In the genomic region with DNA sequence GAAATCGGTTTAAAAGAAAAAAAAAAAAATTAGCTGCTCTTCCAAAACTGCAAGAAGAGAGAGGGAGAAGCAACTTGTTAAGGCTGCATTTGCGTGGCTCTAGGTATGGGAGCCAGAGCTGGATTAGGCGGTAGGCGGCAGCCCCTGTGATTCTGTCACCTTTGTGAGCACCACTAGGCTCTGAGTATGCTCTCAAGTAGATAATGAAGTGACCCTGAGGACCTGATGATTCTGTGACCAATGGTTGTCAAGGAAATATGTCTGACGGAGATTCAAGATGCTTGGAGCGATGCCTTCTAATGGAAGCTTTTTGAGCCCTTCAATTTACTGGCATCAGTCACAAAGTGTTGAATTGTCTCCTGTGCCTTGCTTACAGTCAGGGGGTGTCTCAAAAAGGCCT, we compare ENCODE assay signal across 9 mouse cellular contexts.
DNase-seq lines count a peak whose midpoint lies in the region; ATAC-seq and TF ChIP-seq lines count a peak whose summit lies in the region.
"Had no signal": no experiment of that assay in that cellular context is flagged by ENCODE, and none has a peak within 500 bp of the region (broad histone marks: within the 10 kb centered on the region; RNA-seq: fewer than 3 reads in every experiment).

No protein-coding gene starts in this region.

- no peak overlapping the region for H3K9ac ChIP-seq in kidney, postnatal 0 days (ENCODE audit: low read depth, low read length)
- H3K9ac ChIP-seq in forebrain, embryonic 11.5 days (ENCODE audit: low read length) = peak overlapping the region; percentile 99
- H3K9ac ChIP-seq in intestine, embryonic 16.5 days (ENCODE audit: low read depth, low read length) = 0 out of 2 replicates have a peak overlapping the region, but pooled peaks have one; percentile 30
- H3K9ac ChIP-seq in neural tube, embryonic 15.5 days (replicated peaks) = peak overlapping the region; percentile 92

- 74% methylated on average over 6 of the region's 6 CpGs for WGBS in kidney, postnatal 0 days
- 8% methylated on average over 6 of the region's 6 CpGs for WGBS in forebrain, embryonic 11.5 days
- WGBS in intestine, embryonic 16.5 days = 51% methylated on average over 6 of the region's 6 CpGs
- WGBS in neural tube, embryonic 15.5 days = 20% methylated on average over 6 of the region's 6 CpGs

- no peak overlapping the region for H3K27ac ChIP-seq in kidney, postnatal 0 days
- H3K27ac ChIP-seq in forebrain, embryonic 11.5 days (ENCODE audit: low read depth, low read length) = no peak overlapping the region
- H3K27ac ChIP-seq in intestine, embryonic 16.5 days (ENCODE audit: low read length) = no peak overlapping the region
- H3K27ac ChIP-seq in neural tube, embryonic 15.5 days (replicated peaks) = peak overlapping the region; percentile 98

- no peak for ATAC-seq in kidney, postnatal 0 days (replicated peaks; ENCODE audit: low FRiP score, low read depth)
- ATAC-seq in forebrain, embryonic 11.5 days (replicated peaks; ENCODE audit: low FRiP score) = no peak
- ATAC-seq in intestine, embryonic 16.5 days = no peak
- no peak for ATAC-seq in neural tube, embryonic 15.5 days (ENCODE audit: low FRiP score)
- no peak for ATAC-seq in megakaryocyte progenitor cell, adult 5-6 weeks (replicated peaks; ENCODE audit: poor library complexity)

- H3K9me3 ChIP-seq in kidney, postnatal 0 days (replicated peaks; ENCODE audit: low read length) = no peaks in the 10 kb centered on the region
- H3K9me3 ChIP-seq in forebrain, embryonic 11.5 days (ENCODE audit: control insufficient read depth, low read length) = no peaks in the 10 kb centered on the region
- H3K9me3 ChIP-seq in intestine, embryonic 16.5 days (ENCODE audit: control insufficient read depth, low read length) = no peaks in the 10 kb centered on the region
- no peaks in the 10 kb centered on the region for H3K9me3 ChIP-seq in neural tube, embryonic 15.5 days (replicated peaks)

- no peaks in the 10 kb centered on the region for H3K36me3 ChIP-seq in kidney, postnatal 0 days (ENCODE audit: insufficient read depth, low read length)
- no peaks in the 10 kb centered on the region; the same call in 1 of the 2 replicates for H3K36me3 ChIP-seq in forebrain, embryonic 11.5 days (ENCODE audit: control insufficient read depth, insufficient read depth, low read length)
- H3K36me3 ChIP-seq in intestine, embryonic 16.5 days (ENCODE audit: control insufficient read depth, insufficient read depth, low read length) = no peaks in the 10 kb centered on the region
- no peaks in the 10 kb centered on the region for H3K36me3 ChIP-seq in neural tube, embryonic 15.5 days
- H3K36me3 ChIP-seq: G1E had no signal

- peak overlapping the region; percentile 98 for H3K4me2 ChIP-seq in kidney, postnatal 0 days (ENCODE audit: low read length)
- H3K4me2 ChIP-seq in forebrain, embryonic 11.5 days (ENCODE audit: low read depth, low read length, severe bottlenecking) = peak overlapping the region; percentile 68
- peak overlapping the region; percentile 80 for H3K4me2 ChIP-seq in intestine, embryonic 16.5 days (ENCODE audit: low read depth, low read length)
- H3K4me2 ChIP-seq in neural tube, embryonic 15.5 days = peak overlapping the region; percentile 87

- H3K27me3 ChIP-seq in kidney, postnatal 0 days (ENCODE audit: insufficient read depth, low read length) = no peaks in the 10 kb centered on the region
- 0 out of 2 replicates have a peak, but pooled peaks cover 2% of the 10 kb centered on the region for H3K27me3 ChIP-seq in forebrain, embryonic 11.5 days (ENCODE audit: control insufficient read depth, insufficient read depth, low read length)
- H3K27me3 ChIP-seq in intestine, embryonic 16.5 days (replicated peaks; ENCODE audit: control insufficient read depth, insufficient read depth, low read length) = no peaks in the 10 kb centered on the region
- no peaks in the 10 kb centered on the region for H3K27me3 ChIP-seq in neural tube, embryonic 15.5 days (replicated peaks)

- 0 out of 2 replicates have a peak overlapping the region, but pooled peaks have one; percentile 72 for H3K4me3 ChIP-seq in kidney, postnatal 0 days (replicated peaks; ENCODE audit: low read depth, low read length)
- peak overlapping the region; percentile 87 for H3K4me3 ChIP-seq in forebrain, embryonic 11.5 days (ENCODE audit: low read depth, low read length)
- H3K4me3 ChIP-seq in intestine, embryonic 16.5 days (ENCODE audit: low read length) = peak overlapping the region; percentile 85
- H3K4me3 ChIP-seq in neural tube, embryonic 15.5 days (replicated peaks) = peak overlapping the region; percentile 76

- TF ChIP-seq CTCF in kidney, postnatal 0 days (IDR thresholded peaks at IDR 0.05; ENCODE audit: low read depth) = no peak

- no peaks in the 10 kb centered on the region; the same call in 1 of the 2 replicates for H3K4me1 ChIP-seq in kidney, postnatal 0 days (replicated peaks; ENCODE audit: insufficient read depth, low read length)
- H3K4me1 ChIP-seq in forebrain, embryonic 11.5 days (replicated peaks; ENCODE audit: control insufficient read depth, insufficient read depth, low read length) = peaks cover 18% of the 10 kb centered on the region
- H3K4me1 ChIP-seq in intestine, embryonic 16.5 days (ENCODE audit: control insufficient read depth, insufficient read depth, low read length) = peaks cover 20% of the 10 kb centered on the region
- H3K4me1 ChIP-seq in neural tube, embryonic 15.5 days = peaks cover 58% of the 10 kb centered on the region

- DNase-seq in kidney, postnatal 0 days (ENCODE audit: low spot score) = no peak
- DNase-seq in kidney, postnatal 14 days = no peak
- no peak for DNase-seq in forebrain, embryonic 11.5 days (ENCODE audit: low spot score)
- DNase-seq in ovary, postnatal 10 days (ENCODE audit: low spot score) = no peak
- no peak for DNase-seq in left cerebral cortex, adult 9 months (ENCODE audit: low spot score in 2 of 2)
